Mouse (Mus musculus) natural killer cell, adult 2 months (primary cell): Measurements from ENCODE around the gene Map3k5.

Source experiments
- DNase-seq, 2 experiments: peaks; one replicate each; pipeline ENCODE4 v3.0.0; 2022; ENCODE audit warnings: low spot score in 2 of 2

The Map3k5 gene

GRCm38 (mm10) chr10:20105575-20105974 is 171.3 kb downstream of the Map3k5 start:
- DNase-seq: no peak

GRCm38 (mm10) chr10:20107031-20107430 is 172.8 kb downstream of the Map3k5 start:
- no peak for DNase-seq

- no peak for DNase-seq
Measured at GRCm38 (mm10) chr10:20111508-20111907, 177.2 kb downstream of the Map3k5 start.

- DNase-seq: no peak
Measured at GRCm38 (mm10) chr10:20112026-20112973, 178.0 kb downstream of the Map3k5 start.

GRCm38 (mm10) chr10:20119504-20120425 is 185.5 kb downstream of the Map3k5 start:
- DNase-seq: peak; percentile 78 to 91

- no peak for DNase-seq
Measured at GRCm38 (mm10) chr10:20121981-20122380, 187.7 kb downstream of the Map3k5 start.

- peak; percentile 61 to 69 for DNase-seq
Measured at GRCm38 (mm10) chr10:20123401-20123800, 189.1 kb downstream of the Map3k5 start.

GRCm38 (mm10) chr10:20124576-20124975 is 190.3 kb downstream of the Map3k5 start:
- DNase-seq: no peak

- DNase-seq: peak; percentile 36 to 48
Measured at GRCm38 (mm10) chr10:20125226-20125625, 191.0 kb downstream of the Map3k5 start.

- no peak for DNase-seq
Measured at GRCm38 (mm10) chr10:20132933-20133652, 198.8 kb downstream of the Map3k5 start.

GRCm38 (mm10) chr10:20135350-20136058 is 201.2 kb downstream of the Map3k5 start:
- DNase-seq: no peak

GRCm38 (mm10) chr10:20136505-20136904 is 202.2 kb downstream of the Map3k5 start:
- no peak for DNase-seq

GRCm38 (mm10) chr10:20141376-20141775 is 207.1 kb downstream of the Map3k5 start:
- DNase-seq: no peak

GRCm38 (mm10) chr10:20148130-20148772 is 214.0 kb downstream of the Map3k5 start, which contains the start of gene Map7:
TSS of gene Map7 (plus strand) at chr10:20148471.
- no peak for DNase-seq

GRCm38 (mm10) chr10:20148773-20149120 is 214.5 kb downstream of the Map3k5 start:
- peak; percentile 20 to 35 for DNase-seq

GRCm38 (mm10) chr10:20149121-20149834 is 215.0 kb downstream of the Map3k5 start:
- DNase-seq: peak; percentile 17 to 26

GRCm38 (mm10) chr10:20149835-20150355 is 215.6 kb downstream of the Map3k5 start:
- no peak for DNase-seq

GRCm38 (mm10) chr10:20152131-20152530 is 217.9 kb downstream of the Map3k5 start:
- DNase-seq: no peak

- no peak for DNase-seq
Measured at GRCm38 (mm10) chr10:20153507-20153906, 219.2 kb downstream of the Map3k5 start.

- DNase-seq: no peak
Measured at GRCm38 (mm10) chr10:20155401-20155800, 221.1 kb downstream of the Map3k5 start.
